Mouse (Mus musculus) right cerebral cortex, postnatal 10 days (tissue): ENCODE results near the gene Rplp1.

Experiments
- DNase-seq, 2 experiments: peaks; one replicate each; pipeline ENCODE4 v3.0.0; 2021; ENCODE audit warnings: low spot score in 2 of 2

The Rplp1 gene

DNA sequence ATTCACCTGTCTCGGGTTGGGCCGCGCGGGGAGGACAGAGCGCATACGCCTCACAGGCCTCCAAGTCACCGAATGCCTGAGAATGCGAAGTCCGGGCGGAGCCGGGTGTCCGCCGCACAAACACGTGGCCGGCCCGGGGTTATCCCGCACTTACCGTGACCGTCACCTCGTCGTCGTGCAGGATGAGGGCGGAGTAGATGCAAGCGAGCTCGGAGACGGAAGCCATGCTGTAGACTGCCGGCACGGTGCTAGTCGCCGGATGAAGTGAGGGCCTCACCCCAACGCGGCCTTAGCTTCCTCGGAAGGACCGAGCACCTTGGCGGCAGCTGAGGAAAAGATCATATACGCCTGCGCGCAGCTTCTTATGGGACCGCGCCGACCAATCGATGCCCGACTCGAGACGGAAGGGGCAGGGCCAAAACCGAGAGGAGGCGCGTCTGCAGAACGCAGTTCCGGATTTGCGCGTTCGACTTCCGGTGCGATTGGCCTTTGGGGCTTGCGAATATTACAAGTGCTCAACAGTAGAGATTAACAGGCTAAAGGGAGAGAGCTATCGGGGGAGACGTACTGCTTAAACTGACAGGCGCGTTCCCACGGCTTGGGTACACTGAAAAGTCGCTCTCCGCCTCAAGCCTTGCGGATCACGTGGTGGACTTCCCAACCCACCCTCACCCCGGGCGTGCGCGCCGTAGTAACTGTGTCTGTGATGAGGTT is at the start of gene Rplp1:
Gene Rplp1 (minus strand): TSS at position 340 of the 714 bp plus-strand sequence.
- peak; percentile 98 for DNase-seq

- no peak for DNase-seq
These were observed 49.0 kb upstream of the Rplp1 start for GRCm38 (mm10) chr9:61963356-61963755.

DNA sequence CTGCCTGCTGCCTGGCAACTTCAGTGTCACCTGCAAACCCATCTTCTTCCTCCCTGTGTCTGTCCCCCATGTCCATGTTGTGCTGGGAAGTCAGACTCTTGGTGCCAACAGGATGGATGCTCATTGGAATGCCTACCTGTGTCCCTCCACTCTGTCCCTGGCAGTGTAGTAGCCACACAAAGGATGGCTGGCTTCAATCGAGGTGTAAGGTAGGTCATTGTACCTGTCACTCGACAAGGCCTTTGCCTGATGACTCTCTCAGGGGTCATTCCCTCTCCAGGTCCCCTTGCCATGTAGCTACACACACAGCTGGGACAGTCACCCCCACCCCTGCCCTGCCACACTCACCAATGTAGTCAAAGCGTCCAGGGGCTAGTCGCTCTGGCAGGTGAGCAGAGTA is 46.8 kb upstream of the Rplp1 start:
- DNase-seq = no peak

DNA sequence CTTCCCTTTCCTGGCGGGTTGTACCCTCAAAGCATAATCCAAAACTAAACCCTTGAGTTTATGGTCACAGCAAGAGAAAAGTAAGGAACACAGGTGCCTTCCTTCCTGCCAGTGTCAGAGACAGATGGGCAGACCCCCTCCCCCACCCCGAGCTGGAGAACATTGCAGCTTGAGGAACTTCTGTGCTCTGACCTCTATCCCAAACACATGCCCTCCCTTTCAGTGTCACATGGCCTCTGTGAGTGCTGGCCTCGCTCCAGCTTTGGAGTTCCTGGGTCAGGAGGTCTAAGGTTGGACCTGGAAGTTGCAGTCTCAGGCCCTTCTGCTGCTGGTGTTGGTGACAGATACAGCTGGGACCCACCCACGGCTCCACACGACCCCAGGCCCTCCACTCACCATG is 46.4 kb upstream of the Rplp1 start:
- DNase-seq = peak in 1 of 2 experiments; percentile 59

DNA sequence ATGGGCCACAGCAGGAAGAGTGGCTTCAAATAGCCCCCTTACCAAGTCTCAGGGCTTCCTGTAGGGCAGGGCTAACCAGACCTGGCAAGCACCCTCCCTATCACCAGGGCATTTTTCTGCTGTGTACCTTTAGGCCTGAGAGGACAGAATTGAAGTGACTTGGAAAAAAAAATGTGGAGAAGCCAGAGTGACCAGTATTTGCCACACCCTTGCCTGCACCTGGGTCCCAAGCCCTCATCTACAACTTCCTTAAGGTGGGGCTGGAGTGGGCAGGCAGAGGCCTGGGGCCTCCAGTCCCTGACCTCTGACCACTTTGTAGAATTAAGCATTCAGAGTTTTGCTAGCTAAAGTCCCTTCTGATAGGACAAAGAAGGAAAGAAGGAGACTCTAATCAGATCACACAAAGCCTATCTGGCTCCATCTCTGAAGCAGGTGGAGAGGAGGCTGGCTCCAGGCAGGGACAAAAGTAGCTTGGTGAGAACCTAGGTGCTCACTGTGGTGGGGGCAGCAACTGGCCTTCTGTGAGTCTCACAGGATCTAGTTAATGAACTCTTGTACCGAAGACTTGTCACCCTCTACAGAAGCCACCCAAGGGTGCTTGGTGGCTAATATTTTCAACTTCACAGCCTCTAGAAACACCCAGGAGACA is 45.7 kb upstream of the Rplp1 start:
- DNase-seq = no peak

GRCm38 (mm10) chr9:61954707-61955106 is 40.4 kb upstream of the Rplp1 start:
- DNase-seq = no peak

DNA sequence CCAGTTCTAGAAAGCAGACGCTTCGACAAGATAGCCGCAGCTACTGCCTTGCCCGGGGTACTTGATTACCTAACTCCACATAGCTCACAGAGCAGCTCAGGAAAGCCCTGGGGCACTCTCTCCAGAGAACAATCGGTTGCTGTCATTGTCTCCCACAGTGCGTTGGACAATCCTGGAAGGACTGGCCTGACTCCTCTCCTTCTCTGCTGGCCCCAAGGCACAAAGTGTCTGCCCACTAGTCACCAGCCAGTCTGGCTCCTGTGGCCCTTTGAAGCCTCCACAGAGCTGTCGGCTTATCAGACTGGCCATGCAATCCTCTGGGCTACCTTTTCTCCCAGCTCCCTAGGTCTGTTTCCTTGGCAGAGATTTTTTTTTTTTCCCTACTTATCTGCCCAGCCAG is 37.9 kb upstream of the Rplp1 start:
- DNase-seq = no peak

GRCm38 (mm10) chr9:61947402-61948346 is 33.3 kb upstream of the Rplp1 start:
- DNase-seq = peak; percentile 80 to 86

DNA sequence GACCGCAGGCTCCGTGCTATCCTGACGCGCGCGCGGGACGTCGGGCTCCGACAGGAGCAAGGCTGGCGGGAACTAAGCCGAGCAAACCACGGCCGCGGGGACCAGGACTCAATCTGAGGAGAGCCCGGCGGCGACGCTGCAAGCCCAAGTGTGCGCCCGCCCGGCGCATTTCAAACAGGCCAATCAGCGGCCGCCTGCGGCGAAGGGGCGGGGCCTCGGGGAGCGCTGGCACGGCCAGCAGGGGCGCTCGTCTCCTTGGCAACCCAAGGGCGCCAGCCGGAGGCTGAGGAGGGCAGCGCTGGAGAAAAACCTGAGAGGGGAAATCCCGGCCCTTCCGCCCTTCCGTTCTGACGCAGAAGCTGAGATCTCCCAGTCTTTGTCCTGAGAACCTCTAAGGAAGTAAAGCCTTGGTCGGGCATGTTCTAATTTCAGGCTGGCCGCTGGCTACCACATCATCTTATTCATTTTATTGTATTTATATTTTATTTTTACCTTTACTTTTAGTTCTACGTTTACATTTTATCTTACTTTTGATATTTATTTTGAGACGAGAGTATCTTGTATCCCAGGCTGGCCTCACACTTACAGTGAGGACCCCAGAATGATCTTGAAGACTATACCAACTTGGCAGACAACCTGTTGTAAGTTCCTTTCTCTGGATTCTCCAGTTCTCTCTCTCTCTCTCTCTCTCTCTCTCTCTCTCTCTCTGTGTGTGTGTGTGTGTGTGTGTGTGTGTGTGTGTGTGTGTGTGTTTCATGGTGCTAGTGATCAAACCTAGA is 32.5 kb upstream of the Rplp1 start, which contains the start of gene Kif23:
Gene Kif23 (minus strand): TSS at position 152 of the 779 bp plus-strand sequence.
- peak; percentile 95 to 96 for DNase-seq

- peak in 1 of 2 experiments; percentile 32 for DNase-seq
These were observed 31.8 kb upstream of the Rplp1 start for GRCm38 (mm10) chr9:61945973-61946611.

- DNase-seq = no peak
These were observed 26.7 kb upstream of the Rplp1 start for GRCm38 (mm10) chr9:61941054-61941453.

- DNase-seq = no peak
These were observed 19.0 kb upstream of the Rplp1 start for GRCm38 (mm10) chr9:61933333-61933732.

DNA sequence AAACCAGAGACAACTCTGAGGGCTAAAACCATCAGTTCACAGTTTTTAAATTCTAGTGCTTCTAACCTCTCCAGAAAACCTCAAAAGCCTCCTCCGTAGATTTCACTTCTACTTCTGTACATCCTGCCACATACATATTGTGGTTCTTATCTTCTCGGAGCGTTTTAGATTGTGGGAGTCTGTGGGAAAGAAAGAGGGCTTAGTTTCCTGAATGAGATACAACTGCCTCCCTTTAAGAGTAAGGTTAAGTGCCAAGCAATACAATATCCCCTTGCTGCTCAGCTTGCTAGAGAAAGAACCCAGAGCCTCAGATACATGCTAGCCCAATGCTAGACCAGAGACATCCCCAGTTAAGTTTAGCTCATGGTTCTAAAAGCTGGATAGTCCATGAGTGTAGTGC is 17.7 kb upstream of the Rplp1 start:
- no peak for DNase-seq

GRCm38 (mm10) chr9:61925086-61925660 is 10.8 kb upstream of the Rplp1 start:
- DNase-seq = no peak

DNA sequence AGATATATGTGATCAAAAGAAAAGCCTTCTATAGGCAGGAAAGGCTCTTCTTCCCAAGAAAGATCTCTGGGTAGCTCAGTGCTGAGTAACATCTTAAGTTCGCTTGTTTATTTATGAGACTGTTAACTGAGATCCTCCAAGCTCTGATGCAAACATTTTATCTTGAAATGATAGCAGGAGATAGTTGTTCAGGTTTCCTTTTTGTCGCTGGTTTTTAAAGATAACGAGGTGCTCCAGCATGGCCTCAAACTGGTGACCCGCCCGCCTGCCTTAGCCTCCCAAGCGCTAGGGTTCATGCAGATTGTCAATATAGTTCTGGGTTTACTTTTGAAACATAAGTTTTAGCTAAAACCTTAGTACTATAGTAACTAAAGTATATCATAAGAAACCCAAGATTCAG is 6.0 kb upstream of the Rplp1 start:
- no peak for DNase-seq

DNA sequence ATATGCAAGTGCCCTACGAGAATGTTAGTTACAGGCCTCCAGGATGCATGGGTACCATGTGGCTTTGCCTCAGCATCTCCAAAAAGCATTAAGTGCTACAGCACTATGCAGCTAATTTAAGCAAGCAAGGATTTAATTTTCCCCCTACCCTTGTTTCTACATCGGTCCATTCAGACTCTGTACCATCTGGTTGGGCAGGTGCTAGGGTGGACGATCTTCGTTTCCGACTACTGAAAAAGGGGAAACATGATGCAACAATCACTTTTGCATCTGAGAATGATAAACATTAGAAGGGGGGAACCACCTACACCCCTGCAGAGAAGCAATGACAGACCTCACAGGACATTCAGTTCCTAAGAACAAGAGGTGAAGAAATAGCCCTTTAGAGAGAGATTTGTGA is 5.1 kb upstream of the Rplp1 start:
- DNase-seq = no peak

GRCm38 (mm10) chr9:61917436-61917835 is 3.1 kb upstream of the Rplp1 start:
- DNase-seq = no peak

DNA sequence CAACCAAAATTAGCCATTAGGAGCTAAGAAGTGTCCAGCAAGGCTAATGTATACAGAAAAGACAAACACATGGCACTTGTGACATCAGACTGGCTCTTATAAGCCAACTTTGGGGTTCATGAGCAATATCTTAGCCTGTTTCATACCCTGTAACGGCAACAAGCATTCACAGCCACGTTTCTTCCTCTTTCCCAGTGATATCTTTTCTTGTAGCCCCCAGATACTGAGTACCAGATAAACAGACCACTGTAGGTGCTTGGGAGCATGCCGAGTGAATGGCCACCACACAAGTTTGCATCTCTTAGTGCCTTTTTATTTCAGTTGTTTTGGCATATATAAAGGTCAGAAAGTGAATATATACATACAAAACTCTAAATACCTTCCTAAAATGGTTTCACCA is 2.6 kb upstream of the Rplp1 start:
- DNase-seq = no peak

GRCm38 (mm10) chr9:61915393-61916005 is 1.2 kb upstream of the Rplp1 start:
- no peak for DNase-seq

DNA sequence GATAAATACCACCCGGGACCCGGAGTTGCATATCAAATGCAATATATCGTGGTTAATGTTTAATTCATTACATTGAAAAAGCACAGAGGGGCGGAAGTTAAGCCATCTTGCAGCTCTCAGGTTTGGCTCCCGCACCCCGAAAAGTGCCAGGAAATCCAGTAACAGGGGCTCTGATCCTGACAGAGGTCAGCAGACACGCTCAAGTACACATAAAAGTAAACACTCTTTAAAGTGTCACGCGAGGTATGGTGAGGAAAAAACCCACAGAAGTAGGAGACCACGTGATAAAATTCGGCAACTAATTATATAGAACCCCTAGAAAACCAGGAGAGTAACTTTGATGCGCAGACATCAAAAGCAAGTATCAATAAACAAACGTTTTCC is 567 bp upstream of the Rplp1 start:
- DNase-seq = no peak
